Mouse (Mus musculus) thymus, adult 2 months (tissue): ENCODE results near the gene Rnd3.

Source experiments
- CTCF ChIP-seq: fragments of 200-500 bp; IDR thresholded peaks from 2 replicates; pipeline ENCODE4 v1.5.1; 2012; ENCODE audit warnings: mild to moderate bottlenecking, control low read depth, low read length, moderate library complexity, borderline replicate concordance; ENCODE audit not compliant: control insufficient read depth, poor library complexity, insufficient read depth; ENCODE audit errors: extremely low read depth
- POLR2A ChIP-seq: fragments of 200-500 bp; IDR thresholded peaks from 2 replicates; pipeline ENCODE4 v1.6.1; 2012; ENCODE audit warnings: mild to moderate bottlenecking, low read length, control low read depth, moderate library complexity; ENCODE audit not compliant: control insufficient read depth, poor library complexity, insufficient read depth; ENCODE audit errors: extremely low read depth

- TF ChIP-seq POLR2A (no peak), CTCF (no peak)
Observed at GRCm38 (mm10) chr2:51175276-51175675, 26.4 kb upstream of the Rnd3 start.
